Mouse (Mus musculus) retina, postnatal 1 day (tissue): ENCODE results near the gene H2-Aa.
A peak's percentile ranks its signal among the peaks of the same experiment; 100 is the strongest.
"Not testable (repeated sequence)": the region's sequence is repeated elsewhere in the genome, so short reads cannot be mapped to it uniquely, and the experiment has no call there.

Source experiments
- DNase-seq: peaks from one replicate; pipeline ENCODE4 v3.0.0-alpha.2; 2012

Gene H2-Aa

GRCm38 (mm10) chr17:34287648-34288047 lies at the start of gene H2-Aa:
H2-Aa (minus strand) TSS chr17:34287823.
- peak; percentile 60 for DNase-seq

- no peak for DNase-seq
These were observed 43.6 kb upstream of the H2-Aa start for GRCm38 (mm10) chr17:34331200-34331599.

GRCm38 (mm10) chr17:34329807-34330206 lies 42.2 kb upstream of the H2-Aa start:
- DNase-seq = no peak

- DNase-seq = no peak
These were observed 38.8 kb upstream of the H2-Aa start for GRCm38 (mm10) chr17:34326373-34326772.

GRCm38 (mm10) chr17:34325436-34325835 lies 37.8 kb upstream of the H2-Aa start, which contains the start of gene H2-Eb2:
H2-Eb2 (plus strand) TSS chr17:34325665.
- DNase-seq = no peak

- no peak for DNase-seq
These were observed 29.7 kb upstream of the H2-Aa start for GRCm38 (mm10) chr17:34317275-34317674.

- DNase-seq = no peak
These were observed 29.1 kb upstream of the H2-Aa start for GRCm38 (mm10) chr17:34316697-34317096.

GRCm38 (mm10) chr17:34315512-34315911 lies 27.9 kb upstream of the H2-Aa start:
- no peak for DNase-seq

- no peak for DNase-seq
These were observed 26.7 kb upstream of the H2-Aa start for GRCm38 (mm10) chr17:34314286-34314685.

- peak; percentile 82 for DNase-seq
These were observed 25.8 kb upstream of the H2-Aa start for GRCm38 (mm10) chr17:34313393-34313792.

- DNase-seq = no peak
These were observed 24.6 kb upstream of the H2-Aa start for GRCm38 (mm10) chr17:34312185-34312584.

- not testable (repeated sequence) for DNase-seq
These were observed 22.9 kb upstream of the H2-Aa start for GRCm38 (mm10) chr17:34310526-34310925.

GRCm38 (mm10) chr17:34309683-34310385 lies 22.2 kb upstream of the H2-Aa start:
- peak; percentile 76 for DNase-seq

- peak; percentile 12 for DNase-seq
These were observed 21.6 kb upstream of the H2-Aa start for GRCm38 (mm10) chr17:34309225-34309624.

- DNase-seq = no peak
These were observed 20.5 kb upstream of the H2-Aa start for GRCm38 (mm10) chr17:34308161-34308560.

- no peak for DNase-seq
These were observed 19.6 kb upstream of the H2-Aa start for GRCm38 (mm10) chr17:34307216-34307615.

- DNase-seq = no peak
These were observed 18.8 kb upstream of the H2-Aa start for GRCm38 (mm10) chr17:34306407-34306806.

GRCm38 (mm10) chr17:34305380-34306030 lies 17.9 kb upstream of the H2-Aa start, which contains the start of gene H2-Eb1:
H2-Eb1 (plus strand) TSS chr17:34305867.
- DNase-seq = peak; percentile 76

GRCm38 (mm10) chr17:34304751-34305150 lies 17.1 kb upstream of the H2-Aa start:
- peak; percentile 48 for DNase-seq

- no peak for DNase-seq
These were observed 16.2 kb upstream of the H2-Aa start for GRCm38 (mm10) chr17:34303789-34304188.

- no peak for DNase-seq
These were observed 14.1 kb upstream of the H2-Aa start for GRCm38 (mm10) chr17:34301670-34302190.

- no peak for DNase-seq
These were observed 13.3 kb upstream of the H2-Aa start for GRCm38 (mm10) chr17:34300691-34301566.

- DNase-seq = no peak
These were observed 12.4 kb upstream of the H2-Aa start for GRCm38 (mm10) chr17:34300071-34300470.
